Mouse (Mus musculus): Measurements from ENCODE around the gene Kcnma1. TPM values are rescaled to one million over a fixed set of nuclear protein-coding genes. Genes with fewer than 3 reads are reported as not detected.

Kcnma1 gene
- polyA plus RNA-seq, 1 experiment: 4.9 TPM

DNA sequence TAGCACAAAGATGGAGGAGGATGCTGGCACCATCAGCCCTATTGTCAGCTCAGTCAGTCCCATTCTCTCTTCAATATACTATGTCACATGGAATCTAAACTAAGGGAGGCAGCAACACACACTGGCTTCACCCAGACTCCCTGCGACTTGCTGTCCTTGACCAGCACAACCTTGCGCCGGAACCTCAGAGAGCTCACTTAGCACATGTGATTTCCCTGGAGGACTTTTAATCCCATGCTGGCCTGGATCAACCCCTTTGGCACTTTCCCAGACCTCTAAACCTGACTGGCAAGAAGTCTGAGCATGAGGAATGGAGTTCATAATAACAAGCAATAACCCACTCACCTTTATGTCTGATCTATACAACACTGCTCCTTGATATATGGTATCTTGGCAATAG is 280.1 kb downstream of the Kcnma1 start:
- TF ChIP-seq CTCF (IDR thresholded peaks at IDR 0.05; ENCODE audit: borderline replicate concordance, control insufficient read depth, extremely low read depth, insufficient read depth, low read length, poor library complexity) (no peak), POLR2A (IDR thresholded peaks at IDR 0.05; ENCODE audit: control insufficient read depth, extremely low read depth, insufficient read depth, low read length, poor library complexity) (no peak)
- DNase-seq: no peak
- 98% methylated on average over 3 of the region's 3 CpGs for WGBS
- no peak overlapping the region for H3K4me3 ChIP-seq (ENCODE audit: control insufficient read depth, insufficient read depth, low read length)
- H3K27me3 ChIP-seq (ENCODE audit: control insufficient read depth, insufficient read depth, low read length): no peaks in the 10 kb centered on the region
- no peak overlapping the region for H3K27ac ChIP-seq (ENCODE audit: control insufficient read depth, insufficient read depth, low read length)
- H3K4me1 ChIP-seq (replicated peaks; ENCODE audit: control insufficient read depth, insufficient read depth, low read length): no peaks in the 10 kb centered on the region
- no peaks in the 10 kb centered on the region for H3K36me3 ChIP-seq (ENCODE audit: control insufficient read depth, insufficient read depth, low read length)

DNA sequence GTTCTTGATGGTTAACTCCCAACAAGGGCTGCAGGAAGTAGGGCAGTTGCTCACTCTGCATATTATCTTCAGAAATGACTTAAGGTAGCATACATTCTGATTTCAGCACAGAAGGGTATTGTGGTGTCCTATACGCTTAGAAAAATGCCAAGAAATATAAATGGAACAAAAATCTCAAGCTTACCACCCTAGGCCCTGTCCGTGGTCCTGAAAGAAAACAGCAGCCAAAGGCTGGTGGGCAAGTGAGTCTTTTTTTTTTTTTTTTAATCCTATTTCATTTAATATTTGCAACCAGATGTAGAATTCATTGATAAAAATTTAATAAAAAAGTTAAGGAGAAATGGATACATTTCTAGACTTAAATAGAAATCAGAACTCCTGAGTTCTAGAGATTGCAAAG is 284.9 kb downstream of the Kcnma1 start:
- no peaks in the 10 kb centered on the region for H3K27me3 ChIP-seq (ENCODE audit: control insufficient read depth, insufficient read depth, low read length)
- DNase-seq: no peak
- H3K27ac ChIP-seq (ENCODE audit: control insufficient read depth, insufficient read depth, low read length): no peak overlapping the region
- no peaks in the 10 kb centered on the region for H3K4me1 ChIP-seq (replicated peaks; ENCODE audit: control insufficient read depth, insufficient read depth, low read length)
- WGBS: 57% methylated on average over 2 of the region's 2 CpGs
- no peak overlapping the region for H3K4me3 ChIP-seq (ENCODE audit: control insufficient read depth, insufficient read depth, low read length)
- H3K36me3 ChIP-seq (ENCODE audit: control insufficient read depth, insufficient read depth, low read length): no peaks in the 10 kb centered on the region
- TF ChIP-seq POLR2A (IDR thresholded peaks at IDR 0.05; ENCODE audit: control insufficient read depth, extremely low read depth, insufficient read depth, low read length, poor library complexity): no peak
- TF ChIP-seq CTCF (IDR thresholded peaks at IDR 0.05; ENCODE audit: borderline replicate concordance, control insufficient read depth, extremely low read depth, insufficient read depth, low read length, poor library complexity): no peak

DNA sequence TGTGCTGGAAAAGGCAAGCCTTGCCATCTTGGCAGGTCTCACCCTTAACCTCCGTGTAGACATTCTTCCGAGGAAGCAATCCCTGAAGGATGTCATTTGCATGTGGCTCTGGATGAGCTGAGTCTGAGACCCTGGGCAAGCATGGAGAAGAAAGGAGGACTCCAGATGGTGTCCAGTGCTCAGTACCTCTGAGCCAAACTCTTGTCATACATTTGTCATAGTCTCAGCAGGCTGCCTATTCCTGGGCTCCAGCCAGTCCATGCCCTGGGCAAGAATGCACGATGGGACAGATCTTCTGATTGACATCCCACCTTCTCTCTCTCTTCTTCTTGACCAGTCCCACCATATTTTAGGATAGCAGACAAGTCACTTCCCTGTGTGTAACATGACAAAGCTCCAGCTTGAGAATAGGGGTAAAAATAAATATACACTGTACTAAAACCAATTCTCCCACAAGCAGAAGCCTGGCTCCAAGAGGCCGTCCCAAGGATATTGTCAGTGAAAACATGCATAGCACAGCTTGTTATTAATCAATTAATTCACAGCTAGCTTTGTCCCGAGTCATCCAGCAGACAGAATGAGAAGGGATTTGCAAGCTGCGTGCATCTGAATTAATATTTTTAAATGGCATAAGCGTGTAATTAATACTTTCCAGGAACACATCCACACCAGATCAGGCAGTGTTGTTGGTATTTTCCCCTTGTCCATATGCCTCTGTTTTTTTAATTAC is 290.4 kb downstream of the Kcnma1 start:
- Histone ChIP-seq H3K4me1 (replicated peaks; ENCODE audit: control insufficient read depth, insufficient read depth, low read length) (no peaks in the 10 kb centered on the region), H3K27ac (ENCODE audit: control insufficient read depth, insufficient read depth, low read length) (no peak overlapping the region), H3K36me3 (ENCODE audit: control insufficient read depth, insufficient read depth, low read length) (no peaks in the 10 kb centered on the region), H3K4me3 (ENCODE audit: control insufficient read depth, insufficient read depth, low read length) (no peak overlapping the region), H3K27me3 (ENCODE audit: control insufficient read depth, insufficient read depth, low read length) (no peaks in the 10 kb centered on the region)
- DNase-seq: no peak
- 90% methylated on average over 7 of the region's 7 CpGs for WGBS
- TF ChIP-seq CTCF (IDR thresholded peaks at IDR 0.05; ENCODE audit: borderline replicate concordance, control insufficient read depth, extremely low read depth, insufficient read depth, low read length, poor library complexity) (no peak), POLR2A (IDR thresholded peaks at IDR 0.05; ENCODE audit: control insufficient read depth, extremely low read depth, insufficient read depth, low read length, poor library complexity) (no peak)

DNA sequence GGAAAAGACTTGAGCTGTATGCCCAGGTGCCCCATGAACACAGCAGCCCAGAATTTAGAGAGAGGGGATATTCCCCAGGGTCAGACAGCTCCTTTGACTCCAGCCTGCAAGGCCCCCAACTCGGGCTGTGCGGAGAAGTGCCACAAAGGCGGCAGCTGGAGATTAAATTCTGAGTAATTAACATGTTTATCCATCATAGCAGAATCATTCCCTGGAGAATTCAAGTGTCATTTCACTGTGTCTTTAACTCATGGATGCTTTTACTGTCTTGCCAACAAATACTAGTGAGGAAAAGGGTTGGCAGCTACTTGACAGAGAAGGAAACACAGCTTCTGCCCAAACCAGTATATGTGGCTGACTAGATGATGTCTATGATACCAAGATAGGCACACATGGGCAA is 295.0 kb downstream of the Kcnma1 start:
- WGBS: 87% methylated on average over 3 of the region's 3 CpGs
- Histone ChIP-seq H3K27me3 (ENCODE audit: control insufficient read depth, insufficient read depth, low read length) (no peaks in the 10 kb centered on the region), H3K4me3 (ENCODE audit: control insufficient read depth, insufficient read depth, low read length) (no peak overlapping the region), H3K4me1 (replicated peaks; ENCODE audit: control insufficient read depth, insufficient read depth, low read length) (no peaks in the 10 kb centered on the region), H3K27ac (ENCODE audit: control insufficient read depth, insufficient read depth, low read length) (no peak overlapping the region), H3K36me3 (ENCODE audit: control insufficient read depth, insufficient read depth, low read length) (no peaks in the 10 kb centered on the region)
- no peak for DNase-seq
- TF ChIP-seq POLR2A (IDR thresholded peaks at IDR 0.05; ENCODE audit: control insufficient read depth, extremely low read depth, insufficient read depth, low read length, poor library complexity): no peak
- TF ChIP-seq CTCF (IDR thresholded peaks at IDR 0.05; ENCODE audit: borderline replicate concordance, control insufficient read depth, extremely low read depth, insufficient read depth, low read length, poor library complexity): no peak

DNA sequence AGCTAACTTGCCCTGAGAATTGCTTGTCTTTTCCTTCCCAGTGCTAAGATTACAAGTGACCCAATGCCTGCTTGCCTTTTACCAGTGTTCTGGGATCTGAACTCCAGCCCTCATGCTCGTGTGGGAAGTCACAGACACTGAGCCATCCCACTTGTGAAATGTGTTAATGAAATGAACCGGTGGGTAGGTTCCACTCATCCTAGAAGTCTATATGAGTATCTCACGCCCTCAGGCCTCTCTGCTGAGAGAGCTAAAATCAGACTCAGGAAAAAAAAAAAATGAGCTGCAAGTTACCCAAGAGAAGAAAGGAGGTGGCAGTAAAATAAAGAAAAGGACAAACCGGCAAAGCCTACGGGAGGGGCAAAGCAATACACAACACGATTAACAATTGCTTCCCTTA is 295.6 kb downstream of the Kcnma1 start:
- H3K4me1 ChIP-seq (replicated peaks; ENCODE audit: control insufficient read depth, insufficient read depth, low read length): no peaks in the 10 kb centered on the region
- WGBS: 85% methylated on average over 6 of the region's 6 CpGs
- no peak overlapping the region for H3K27ac ChIP-seq (ENCODE audit: control insufficient read depth, insufficient read depth, low read length)
- no peak for DNase-seq
- no peak overlapping the region for H3K4me3 ChIP-seq (ENCODE audit: control insufficient read depth, insufficient read depth, low read length)
- H3K27me3 ChIP-seq (ENCODE audit: control insufficient read depth, insufficient read depth, low read length): no peaks in the 10 kb centered on the region
- no peaks in the 10 kb centered on the region for H3K36me3 ChIP-seq (ENCODE audit: control insufficient read depth, insufficient read depth, low read length)
- no peak for TF ChIP-seq CTCF (IDR thresholded peaks at IDR 0.05; ENCODE audit: borderline replicate concordance, control insufficient read depth, extremely low read depth, insufficient read depth, low read length, poor library complexity)
- TF ChIP-seq POLR2A (IDR thresholded peaks at IDR 0.05; ENCODE audit: control insufficient read depth, extremely low read depth, insufficient read depth, low read length, poor library complexity): no peak

DNA sequence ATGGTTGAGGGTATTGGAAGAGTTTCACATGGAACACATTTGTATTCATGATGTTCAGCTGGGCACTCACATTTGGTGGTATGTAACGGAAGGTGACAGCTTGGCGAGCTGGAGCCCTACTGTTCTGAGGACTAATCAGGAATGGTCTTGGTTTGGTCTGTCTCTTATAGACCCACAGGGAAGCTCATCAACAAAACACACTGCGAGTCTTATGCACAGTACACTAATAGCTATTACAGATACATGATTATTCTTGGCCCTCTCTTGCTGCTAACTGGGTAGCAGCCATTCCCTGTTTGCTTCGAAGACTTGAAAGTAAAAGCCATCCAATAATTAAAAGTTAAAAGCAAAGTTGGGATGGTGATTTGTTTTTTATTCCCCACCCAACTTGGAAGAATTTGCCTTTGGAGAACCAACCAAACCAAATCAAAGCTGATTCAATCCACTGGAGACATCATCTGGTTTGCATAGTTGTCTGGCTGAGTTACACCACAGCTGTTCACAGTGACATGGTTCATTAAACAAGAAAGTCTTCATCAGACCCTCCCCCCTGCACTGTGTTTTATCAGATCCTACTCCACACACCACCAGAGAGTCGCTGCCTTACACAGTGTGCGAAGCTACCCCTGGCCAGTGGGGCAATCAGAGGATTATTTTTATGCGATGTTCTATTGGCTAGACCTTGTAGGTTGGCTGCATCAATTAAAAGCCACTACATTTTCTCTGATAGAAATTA is 299.7 kb downstream of the Kcnma1 start:
- Histone ChIP-seq H3K36me3 (ENCODE audit: control insufficient read depth, insufficient read depth, low read length) (no peaks in the 10 kb centered on the region), H3K27me3 (ENCODE audit: control insufficient read depth, insufficient read depth, low read length) (no peaks in the 10 kb centered on the region), H3K4me3 (ENCODE audit: control insufficient read depth, insufficient read depth, low read length) (no peak overlapping the region), H3K27ac (ENCODE audit: control insufficient read depth, insufficient read depth, low read length) (no peak overlapping the region), H3K4me1 (replicated peaks; ENCODE audit: control insufficient read depth, insufficient read depth, low read length) (no peaks in the 10 kb centered on the region)
- 92% methylated on average over 7 of the region's 7 CpGs for WGBS
- TF ChIP-seq CTCF (IDR thresholded peaks at IDR 0.05; ENCODE audit: borderline replicate concordance, control insufficient read depth, extremely low read depth, insufficient read depth, low read length, poor library complexity) (no peak), POLR2A (IDR thresholded peaks at IDR 0.05; ENCODE audit: control insufficient read depth, extremely low read depth, insufficient read depth, low read length, poor library complexity) (no peak)
- DNase-seq: no peak
